Mouse (Mus musculus) midbrain, embryonic 12.5 days (tissue): ENCODE measurements at regions not wholly inside any gene's neighbourhood (a gene's known extent, or its start where the extent isn't known, plus 50 kb on each side); places are given as distances from the start of the nearest gene placed in this dataset.

Experiments used
- ATAC-seq: fragments of 200-750 bp; cut with Nextera tagmentation; 2 replicates; pipeline ENCODE4 v1.8.0; 2017; ENCODE audit warnings: low read depth, moderate TSS enrichment, moderate library complexity; ENCODE audit not compliant: low FRiP score
- H3K27ac ChIP-seq: fragments of 300-500 bp; sonication (generic); replicated peaks from 2 replicates; pipeline ENCODE4 v1.5.1; 2016; ENCODE audit warnings: mild to moderate bottlenecking
- H3K27me3 ChIP-seq: fragments of 300-500 bp; sonication (generic); 2 replicates; pipeline ENCODE4 v1.6.1; 2016; ENCODE audit warnings: mild to moderate bottlenecking
- H3K36me3 ChIP-seq: fragments of 300-500 bp; sonication (generic); 2 replicates; pipeline ENCODE4 v1.6.1; 2016
- H3K4me1 ChIP-seq: fragments of 300-500 bp; sonication (generic); 2 replicates; pipeline ENCODE4 v1.6.1; 2016
- H3K4me2 ChIP-seq: fragments of 300-500 bp; sonication (generic); replicated peaks from 2 replicates; pipeline ENCODE4 v1.6.1; 2016; ENCODE audit warnings: mild to moderate bottlenecking, moderate library complexity
- H3K4me3 ChIP-seq: fragments of 300-500 bp; sonication (generic); 2 replicates; pipeline ENCODE4 v1.5.1; 2016; ENCODE audit warnings: mild to moderate bottlenecking
- H3K9ac ChIP-seq: fragments of 300-500 bp; sonication (generic); replicated peaks from 2 replicates; pipeline ENCODE4 v1.6.1; 2016; ENCODE audit warnings: mild to moderate bottlenecking, moderate library complexity
- H3K9me3 ChIP-seq: fragments of 300-500 bp; sonication (generic); 2 replicates; pipeline ENCODE4 v1.6.1; 2016; ENCODE audit warnings: mild to moderate bottlenecking
- WGBS: fragments of 180-500 bp; shearing (Covaris S2); methylation state at CpG from one replicate; pipeline ENCODE4 v1.1.7; 2016; 5-methylcytosine and 5-hydroxymethylcytosine counted together

- no peaks in the 10 kb centered on the region for H3K9me3 ChIP-seq
- H3K4me3 ChIP-seq: no peak overlapping the region
- H3K27ac ChIP-seq: no peak overlapping the region
- no peaks in the 10 kb centered on the region for H3K4me1 ChIP-seq
- no peaks in the 10 kb centered on the region for H3K36me3 ChIP-seq
- WGBS: 84% methylated on average over 4 of the region's 4 CpGs
- ATAC-seq: no peak
- no peak overlapping the region for H3K9ac ChIP-seq
- H3K27me3 ChIP-seq: no peaks in the 10 kb centered on the region
- no peak overlapping the region for H3K4me2 ChIP-seq
Measured at GRCm38 (mm10) chr4:18169855-18170508, 1435.3 kb upstream of the Gm12353 start.

GRCm38 (mm10) chr4:18170862-18171261 is 1434.4 kb upstream of the Gm12353 start:
- no peaks in the 10 kb centered on the region for H3K4me1 ChIP-seq
- H3K36me3 ChIP-seq: no peaks in the 10 kb centered on the region
- H3K27ac ChIP-seq: no peak overlapping the region
- H3K4me3 ChIP-seq: no peak overlapping the region
- H3K9me3 ChIP-seq: no peaks in the 10 kb centered on the region
- H3K27me3 ChIP-seq: no peaks in the 10 kb centered on the region
- no peak for ATAC-seq
- no peak overlapping the region for H3K9ac ChIP-seq
- 84% methylated on average over 2 of the region's 2 CpGs for WGBS
- H3K4me2 ChIP-seq: no peak overlapping the region

- Histone ChIP-seq H3K36me3 (no peaks in the 10 kb centered on the region), H3K9me3 (no peaks in the 10 kb centered on the region), H3K27ac (no peak overlapping the region), H3K4me1 (no peaks in the 10 kb centered on the region), H3K27me3 (no peaks in the 10 kb centered on the region), H3K9ac (no peak overlapping the region), H3K4me3 (no peak overlapping the region), H3K4me2 (no peak overlapping the region)
- 0 out of 2 replicates have a peak, but pooled peaks have one; percentile 16 for ATAC-seq
- WGBS: 86% methylated on average over 7 of the region's 7 CpGs
Measured at GRCm38 (mm10) chr4:18180870-18181447, 1424.3 kb upstream of the Gm12353 start.
